Mouse (Mus musculus): ENCODE data around the gene Insr. TPM values are rescaled to one million over a fixed set of nuclear protein-coding genes. Genes with fewer than 3 reads are reported as not detected.

Gene Insr
- polyA plus RNA-seq, 1 experiment from 2014 or later = 56.9 TPM

- Histone ChIP-seq H3K4me3 (ENCODE audit: control insufficient read depth in 1 of 2, insufficient read depth in 1 of 2, low read depth in 1 of 2, low read length in 2 of 2) (no peak overlapping the region), H3K27ac (replicated peaks in 1 of 2; ENCODE audit: control insufficient read depth in 1 of 2, insufficient read depth in 1 of 2, low read depth in 2 of 2, low read length in 2 of 2) (no peak overlapping the region), H3K27me3 (ENCODE audit: control insufficient read depth, insufficient read depth, low read length) (no peaks in the 10 kb centered on the region), H3K9me3 (ENCODE audit: control insufficient read depth, low read length) (no peaks in the 10 kb centered on the region), H3K36me3 (ENCODE audit: control insufficient read depth, insufficient read depth, low read length) (peaks cover 38% of the 10 kb centered on the region), H3K4me1 (ENCODE audit: control insufficient read depth in 2 of 2, insufficient read depth in 2 of 2, low read length in 2 of 2) (peaks cover 2 to 15% of the 10 kb centered on the region in 2 experiments; a peak in 3 of 4 replicates), H3K4me2 (ENCODE audit: low read length) (no peak overlapping the region), H3K9ac (ENCODE audit: low read length) (no peak overlapping the region)
- no peak for ATAC-seq (ENCODE audit: insufficient number of reproducible peaks, insufficient read depth, low FRiP score, low read depth)
- 81% methylated on average over 5 of the region's 5 CpGs for WGBS
Observed at GRCm38 (mm10) chr8:3248704-3249103, 30.7 kb downstream of the Insr start.

GRCm38 (mm10) chr8:3247129-3247528 lies 32.3 kb downstream of the Insr start:
- Histone ChIP-seq H3K4me1 (ENCODE audit: control insufficient read depth in 2 of 2, insufficient read depth in 2 of 2, low read length in 2 of 2) (peaks cover 2 to 12% of the 10 kb centered on the region in 2 experiments; a peak in 3 of 4 replicates), H3K4me3 (ENCODE audit: control insufficient read depth in 1 of 2, insufficient read depth in 1 of 2, low read depth in 1 of 2, low read length in 2 of 2) (no peak overlapping the region), H3K9me3 (ENCODE audit: control insufficient read depth, low read length) (no peaks in the 10 kb centered on the region), H3K4me2 (ENCODE audit: low read length) (0 out of 2 replicates have a peak overlapping the region, but pooled peaks have one; percentile 22), H3K27ac (replicated peaks in 1 of 2; ENCODE audit: control insufficient read depth in 1 of 2, insufficient read depth in 1 of 2, low read depth in 2 of 2, low read length in 2 of 2) (peak overlapping the region; percentile 78 to 81), H3K27me3 (ENCODE audit: control insufficient read depth, insufficient read depth, low read length) (no peaks in the 10 kb centered on the region), H3K9ac (ENCODE audit: low read length) (peak overlapping the region; percentile 40; the same call in 1 of the 2 replicates), H3K36me3 (ENCODE audit: control insufficient read depth, insufficient read depth, low read length) (peaks cover 31% of the 10 kb centered on the region)
- WGBS = 48% methylated on average over 1 of the region's 1 CpGs
- ATAC-seq (ENCODE audit: insufficient number of reproducible peaks, insufficient read depth, low FRiP score, low read depth) = 0 out of 2 replicates have a peak, but pooled peaks have one; percentile 42

DNA sequence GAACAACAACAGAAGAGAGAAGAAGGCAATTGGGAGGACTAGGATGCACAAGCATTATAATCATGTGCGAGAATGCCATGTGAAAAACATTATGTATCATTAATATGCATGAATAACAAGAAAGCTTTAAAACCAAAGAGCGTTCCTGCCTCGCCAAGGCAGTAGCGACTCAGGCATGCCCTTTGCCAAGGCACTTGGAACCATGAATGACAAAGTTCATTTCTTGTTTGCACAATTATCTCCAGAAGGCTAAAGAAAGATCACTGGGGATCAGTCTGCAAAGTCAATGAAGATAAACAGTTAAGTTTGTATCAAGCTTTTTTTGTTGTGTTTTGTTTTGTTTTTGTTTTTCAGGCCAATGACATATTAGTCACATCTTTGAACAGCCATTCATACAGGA lies 36.2 kb downstream of the Insr start:
- ATAC-seq (ENCODE audit: insufficient number of reproducible peaks, insufficient read depth, low FRiP score, low read depth) = no peak
- WGBS = 94% methylated on average over 4 of the region's 4 CpGs
- H3K36me3 ChIP-seq (ENCODE audit: control insufficient read depth, insufficient read depth, low read length) = peaks cover 22% of the 10 kb centered on the region
- peaks cover 3 to 26% of the 10 kb centered on the region in 2 experiments; a peak in 3 of 4 replicates for H3K4me1 ChIP-seq (ENCODE audit: control insufficient read depth in 2 of 2, insufficient read depth in 2 of 2, low read length in 2 of 2)
- no peak overlapping the region for H3K4me3 ChIP-seq (ENCODE audit: control insufficient read depth in 1 of 2, insufficient read depth in 1 of 2, low read depth in 1 of 2, low read length in 2 of 2)
- H3K9ac ChIP-seq (ENCODE audit: low read length) = no peak overlapping the region
- no peaks in the 10 kb centered on the region for H3K9me3 ChIP-seq (ENCODE audit: control insufficient read depth, low read length)
- no peaks in the 10 kb centered on the region for H3K27me3 ChIP-seq (ENCODE audit: control insufficient read depth, insufficient read depth, low read length)
- no peak overlapping the region for H3K4me2 ChIP-seq (ENCODE audit: low read length)
- no peak overlapping the region for H3K27ac ChIP-seq (replicated peaks in 1 of 2; ENCODE audit: control insufficient read depth in 1 of 2, insufficient read depth in 1 of 2, low read depth in 2 of 2, low read length in 2 of 2)

- no peak overlapping the region for H3K27ac ChIP-seq (replicated peaks in 1 of 2; ENCODE audit: control insufficient read depth in 1 of 2, insufficient read depth in 1 of 2, low read depth in 2 of 2, low read length in 2 of 2)
- H3K4me2 ChIP-seq (ENCODE audit: low read length) = no peak overlapping the region
- ATAC-seq (ENCODE audit: insufficient number of reproducible peaks, insufficient read depth, low FRiP score, low read depth) = no peak
- H3K9me3 ChIP-seq (ENCODE audit: control insufficient read depth, low read length) = no peaks in the 10 kb centered on the region
- WGBS = 96% methylated on average over 3 of the region's 3 CpGs
- H3K9ac ChIP-seq (ENCODE audit: low read length) = no peak overlapping the region
- peaks cover 9% of the 10 kb centered on the region; the same call in 1 of the 2 replicates for H3K36me3 ChIP-seq (ENCODE audit: control insufficient read depth, insufficient read depth, low read length)
- H3K27me3 ChIP-seq (ENCODE audit: control insufficient read depth, insufficient read depth, low read length) = no peaks in the 10 kb centered on the region
- no peak overlapping the region for H3K4me3 ChIP-seq (ENCODE audit: control insufficient read depth in 1 of 2, insufficient read depth in 1 of 2, low read depth in 1 of 2, low read length in 2 of 2)
- H3K4me1 ChIP-seq (ENCODE audit: control insufficient read depth in 2 of 2, insufficient read depth in 2 of 2, low read length in 2 of 2) = peaks cover 17 to 39% of the 10 kb centered on the region in 2 experiments
Observed at GRCm38 (mm10) chr8:3240725-3241124, 38.7 kb downstream of the Insr start.

DNA sequence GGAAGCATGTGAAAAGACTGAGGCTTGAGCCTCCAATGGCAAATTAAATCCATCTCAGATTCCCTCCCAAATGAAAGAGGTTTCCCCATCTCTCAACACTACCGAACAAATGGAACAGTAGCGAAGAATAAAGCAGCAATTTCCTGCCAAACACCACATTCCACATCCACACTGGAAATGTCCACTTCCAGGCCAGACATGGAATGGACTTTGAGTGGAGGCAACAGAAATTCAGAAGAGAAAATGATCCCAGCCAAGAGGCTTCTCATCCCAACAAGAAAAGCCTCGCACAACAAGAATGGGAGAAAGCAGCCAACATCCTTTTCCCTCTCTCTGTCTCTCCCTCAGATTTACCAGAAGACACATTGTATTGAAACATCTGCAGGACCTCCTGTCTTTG lies 39.8 kb downstream of the Insr start:
- WGBS = 77% methylated on average over 3 of the region's 3 CpGs
- Histone ChIP-seq H3K4me3 (ENCODE audit: control insufficient read depth in 1 of 2, insufficient read depth in 1 of 2, low read depth in 1 of 2, low read length in 2 of 2) (no peak overlapping the region), H3K9ac (ENCODE audit: low read length) (no peak overlapping the region), H3K4me1 (ENCODE audit: control insufficient read depth in 2 of 2, insufficient read depth in 2 of 2, low read length in 2 of 2) (peaks cover 17 to 42% of the 10 kb centered on the region in 2 experiments), H3K36me3 (ENCODE audit: control insufficient read depth, insufficient read depth, low read length) (0 out of 2 replicates have a peak, but pooled peaks cover 4% of the 10 kb centered on the region), H3K9me3 (ENCODE audit: control insufficient read depth, low read length) (no peaks in the 10 kb centered on the region), H3K4me2 (ENCODE audit: low read length) (no peak overlapping the region), H3K27me3 (ENCODE audit: control insufficient read depth, insufficient read depth, low read length) (no peaks in the 10 kb centered on the region), H3K27ac (replicated peaks in 1 of 2; ENCODE audit: control insufficient read depth in 1 of 2, insufficient read depth in 1 of 2, low read depth in 2 of 2, low read length in 2 of 2) (peak overlapping the region in 1 of 2 experiments; percentile 24; a peak in 1 of 4 replicates)
- no peak for ATAC-seq (ENCODE audit: insufficient number of reproducible peaks, insufficient read depth, low FRiP score, low read depth)

DNA sequence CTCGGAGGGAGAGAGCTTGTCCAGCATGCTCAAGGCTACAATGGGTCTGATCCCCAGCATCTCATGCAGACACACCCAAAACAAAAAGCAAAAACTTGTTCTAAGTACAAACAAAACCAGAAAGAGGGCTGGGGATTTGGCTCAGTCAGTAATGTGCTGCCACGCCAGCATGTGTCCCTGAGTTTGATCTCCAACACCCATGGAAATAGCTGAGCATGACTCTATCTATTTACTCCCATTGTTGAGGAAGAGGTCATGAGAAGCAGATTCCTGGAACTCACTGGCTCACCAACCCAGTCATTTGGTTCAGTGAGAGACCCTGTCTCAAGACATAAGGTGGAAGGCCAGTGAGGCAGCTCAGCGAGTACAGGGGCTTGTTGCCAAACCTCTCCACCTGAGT lies 40.6 kb downstream of the Insr start:
- H3K4me3 ChIP-seq (ENCODE audit: control insufficient read depth in 1 of 2, insufficient read depth in 1 of 2, low read depth in 1 of 2, low read length in 2 of 2) = no peak overlapping the region
- H3K27me3 ChIP-seq (ENCODE audit: control insufficient read depth, insufficient read depth, low read length) = no peaks in the 10 kb centered on the region
- H3K4me2 ChIP-seq (ENCODE audit: low read length) = no peak overlapping the region
- H3K27ac ChIP-seq (replicated peaks in 1 of 2; ENCODE audit: control insufficient read depth in 1 of 2, insufficient read depth in 1 of 2, low read depth in 2 of 2, low read length in 2 of 2) = no peak overlapping the region
- H3K4me1 ChIP-seq (ENCODE audit: control insufficient read depth in 2 of 2, insufficient read depth in 2 of 2, low read length in 2 of 2) = peaks cover 17 to 42% of the 10 kb centered on the region in 2 experiments
- WGBS = 83% methylated on average over 3 of the region's 3 CpGs
- no peak for ATAC-seq (ENCODE audit: insufficient number of reproducible peaks, insufficient read depth, low FRiP score, low read depth)
- H3K9me3 ChIP-seq (ENCODE audit: control insufficient read depth, low read length) = no peaks in the 10 kb centered on the region
- no peak overlapping the region for H3K9ac ChIP-seq (ENCODE audit: low read length)
- 0 out of 2 replicates have a peak, but pooled peaks cover 4% of the 10 kb centered on the region for H3K36me3 ChIP-seq (ENCODE audit: control insufficient read depth, insufficient read depth, low read length)

- Histone ChIP-seq H3K9ac (ENCODE audit: low read length) (no peak overlapping the region), H3K4me1 (ENCODE audit: control insufficient read depth in 2 of 2, insufficient read depth in 2 of 2, low read length in 2 of 2) (peaks cover 20 to 46% of the 10 kb centered on the region in 2 experiments)
- ATAC-seq (ENCODE audit: insufficient number of reproducible peaks, insufficient read depth, low FRiP score, low read depth) = 0 out of 2 replicates have a peak, but pooled peaks have one; percentile 40
Observed at GRCm38 (mm10) chr8:3237319-3237718, 42.1 kb downstream of the Insr start.

GRCm38 (mm10) chr8:3236277-3236676 lies 43.1 kb downstream of the Insr start:
- 62% methylated on average over 3 of the region's 3 CpGs for WGBS
- Histone ChIP-seq H3K4me3 (ENCODE audit: control insufficient read depth in 1 of 2, insufficient read depth in 1 of 2, low read depth in 1 of 2, low read length in 2 of 2) (no peak overlapping the region), H3K36me3 (ENCODE audit: control insufficient read depth, insufficient read depth, low read length) (no peaks in the 10 kb centered on the region), H3K4me1 (ENCODE audit: control insufficient read depth in 2 of 2, insufficient read depth in 2 of 2, low read length in 2 of 2) (peaks cover 22 to 55% of the 10 kb centered on the region in 2 experiments), H3K27ac (replicated peaks in 1 of 2; ENCODE audit: control insufficient read depth in 1 of 2, insufficient read depth in 1 of 2, low read depth in 2 of 2, low read length in 2 of 2) (peak overlapping the region in 1 of 2 experiments; percentile 11; a peak in 1 of 4 replicates), H3K4me2 (ENCODE audit: low read length) (no peak overlapping the region), H3K9me3 (ENCODE audit: control insufficient read depth, low read length) (no peaks in the 10 kb centered on the region), H3K9ac (ENCODE audit: low read length) (no peak overlapping the region), H3K27me3 (ENCODE audit: control insufficient read depth, insufficient read depth, low read length) (no peaks in the 10 kb centered on the region)
- no peak for ATAC-seq (ENCODE audit: insufficient number of reproducible peaks, insufficient read depth, low FRiP score, low read depth)

More at GRCm38 (mm10) chr8:3237319-3237718, 42.1 kb downstream of the Insr start:
- Histone ChIP-seq H3K27ac (replicated peaks in 1 of 2; ENCODE audit: control insufficient read depth in 1 of 2, insufficient read depth in 1 of 2, low read depth in 2 of 2, low read length in 2 of 2) (peak overlapping the region; percentile 1 to 75), H3K27me3 (ENCODE audit: control insufficient read depth, insufficient read depth, low read length) (no peaks in the 10 kb centered on the region), H3K4me2 (ENCODE audit: low read length) (peak overlapping the region; percentile 32; the same call in 1 of the 2 replicates), H3K9me3 (ENCODE audit: control insufficient read depth, low read length) (no peaks in the 10 kb centered on the region), H3K4me3 (ENCODE audit: control insufficient read depth in 1 of 2, insufficient read depth in 1 of 2, low read depth in 1 of 2, low read length in 2 of 2) (no peak overlapping the region), H3K36me3 (ENCODE audit: control insufficient read depth, insufficient read depth, low read length) (0 out of 2 replicates have a peak, but pooled peaks cover 4% of the 10 kb centered on the region)
- 18% methylated on average over 5 of the region's 5 CpGs for WGBS

All from heart, embryonic 14.5 days (tissue).